Mouse (Mus musculus) lung, embryonic 16.5 days (tissue): ENCODE data around the gene Pcsk7. TPM values are rescaled to one million over a fixed set of nuclear protein-coding genes. Genes with fewer than 3 reads are reported as not detected.

Experiments used
- ATAC-seq: fragments of 200-750 bp; cut with Nextera tagmentation; 2 replicates; pipeline ENCODE4 v1.8.0; 2017; ENCODE audit warnings: low read depth, mild to moderate bottlenecking, moderate library complexity
- H3K27ac ChIP-seq: fragments of 300-500 bp; sonication (generic); 2 replicates; pipeline ENCODE4 v1.5.1; 2014; ENCODE audit warnings: mild to moderate bottlenecking, control low read depth, low read length
- H3K27me3 ChIP-seq: fragments of 300-500 bp; sonication (generic); 2 replicates; pipeline ENCODE4 v1.6.1; 2014; ENCODE audit warnings: low read depth, low read length, mixed read lengths; ENCODE audit not compliant: control insufficient read depth, insufficient read depth
- H3K36me3 ChIP-seq: fragments of 300-500 bp; sonication (generic); 2 replicates; pipeline ENCODE4 v1.6.1; 2014; ENCODE audit warnings: low read length; ENCODE audit not compliant: control insufficient read depth, insufficient read depth
- H3K4me1 ChIP-seq: fragments of 300-500 bp; sonication (generic); replicated peaks from 2 replicates; pipeline ENCODE4 v1.6.1; 2014; ENCODE audit warnings: low read length, mixed read lengths; ENCODE audit not compliant: control insufficient read depth, insufficient read depth
- H3K4me2 ChIP-seq: fragments of 300-500 bp; sonication (generic); 2 replicates; pipeline ENCODE4 v1.6.1; 2014; ENCODE audit warnings: low read depth, low read length, control low read depth
- H3K4me3 ChIP-seq: fragments of 300-500 bp; sonication (generic); 2 replicates; pipeline ENCODE4 v1.5.1; 2014; ENCODE audit warnings: mild to moderate bottlenecking, low read length, control low read depth
- H3K9ac ChIP-seq: fragments of 300-500 bp; sonication (generic); 2 replicates; pipeline ENCODE4 v1.6.1; 2014; ENCODE audit warnings: low read length, control low read depth
- H3K9me3 ChIP-seq: fragments of 300-500 bp; sonication (generic); 2 replicates; pipeline ENCODE4 v1.6.1; 2016; ENCODE audit warnings: low read length; ENCODE audit not compliant: control insufficient read depth
- WGBS: fragments of 180-500 bp; shearing (Covaris S2); extraction: QIAGEN DNeasy Blood & Tissue Kit; methylation state at CpG from one replicate; pipeline ENCODE4 v1.1.7; 2014; 5-methylcytosine and 5-hydroxymethylcytosine counted together
- polyA plus RNA-seq: library from polyadenylated mRNA; unstranded; fragments of >200 nt; fragmentation: Nextera tagmentation; extraction: Ambion mirVana; gene quantifications from 2 replicates; pipeline ENCODE4 v1.2.1, GENCODE M21; 2015

Pcsk7 gene
- polyA plus RNA-seq, 1 experiment from 2014 or later, result 26.6 TPM

GRCm38 (mm10) chr9:45955107-45955963 is 49.0 kb downstream of the Pcsk7 start, which contains the start of gene Sidt2:
TSS of gene Sidt2 (minus strand) at chr9:45955258.
- H3K4me3 ChIP-seq, result peak within 1 kb of the TSS; percentile 83
- WGBS, result under 1% methylated on average over 47 of the region's 48 CpGs
- H3K4me1 ChIP-seq, result peaks cover 17% of the 10 kb centered on the region
- H3K27ac ChIP-seq, result peak within 1 kb of the TSS; percentile 92
- H3K27me3 ChIP-seq, result no peaks in the 10 kb centered on the region
- H3K9me3 ChIP-seq, result no peaks in the 10 kb centered on the region
- H3K9ac ChIP-seq, result peak within 1 kb of the TSS; percentile 88
- ATAC-seq, result peak; percentile 97
- 0 out of 2 replicates have a peak, but pooled peaks cover 6% of the 10 kb centered on the region for H3K36me3 ChIP-seq
- peak within 1 kb of the TSS; percentile 83 for H3K4me2 ChIP-seq

- H3K4me1 ChIP-seq, result peaks cover 17% of the 10 kb centered on the region
- WGBS, result 55% methylated on average over 7 of the region's 7 CpGs
- H3K9me3 ChIP-seq, result no peaks in the 10 kb centered on the region
- H3K9ac ChIP-seq, result no peak overlapping the region
- no peak overlapping the region for H3K4me3 ChIP-seq
- ATAC-seq, result no peak
- H3K27me3 ChIP-seq, result no peaks in the 10 kb centered on the region
- H3K4me2 ChIP-seq, result no peak overlapping the region
- peaks cover 2% of the 10 kb centered on the region; the same call in 1 of the 2 replicates for H3K36me3 ChIP-seq
- H3K27ac ChIP-seq, result no peak overlapping the region
Measured at GRCm38 (mm10) chr9:45958023-45958670, 51.9 kb downstream of the Pcsk7 start.

- Histone ChIP-seq H3K27ac (0 out of 2 replicates have a peak overlapping the region, but pooled peaks have one; percentile 10), H3K4me1 (peaks cover 10% of the 10 kb centered on the region), H3K4me2 (no peak overlapping the region), H3K4me3 (no peak overlapping the region), H3K36me3 (peaks cover 2% of the 10 kb centered on the region; the same call in 1 of the 2 replicates), H3K27me3 (no peaks in the 10 kb centered on the region), H3K9me3 (no peaks in the 10 kb centered on the region), H3K9ac (no peak overlapping the region)
- 53% methylated on average over 4 of the region's 4 CpGs for WGBS
- no peak for ATAC-seq
Measured at GRCm38 (mm10) chr9:45958851-45959250, 52.6 kb downstream of the Pcsk7 start.

GRCm38 (mm10) chr9:45959661-45960060 is 53.4 kb downstream of the Pcsk7 start:
- Histone ChIP-seq H3K4me1 (peaks cover 7% of the 10 kb centered on the region), H3K4me2 (no peak overlapping the region), H3K4me3 (no peak overlapping the region), H3K9me3 (no peaks in the 10 kb centered on the region), H3K27ac (no peak overlapping the region), H3K27me3 (no peaks in the 10 kb centered on the region), H3K36me3 (peaks cover 7% of the 10 kb centered on the region), H3K9ac (no peak overlapping the region)
- 72% methylated on average over 7 of the region's 7 CpGs for WGBS
- no peak for ATAC-seq

- no peak for ATAC-seq
- H3K27ac ChIP-seq, result no peak overlapping the region
- WGBS, result 67% methylated on average over 2 of the region's 2 CpGs
- peaks cover 17% of the 10 kb centered on the region for H3K36me3 ChIP-seq
- H3K9ac ChIP-seq, result no peak overlapping the region
- H3K4me2 ChIP-seq, result no peak overlapping the region
- no peaks in the 10 kb centered on the region; the same call in 1 of the 2 replicates for H3K4me1 ChIP-seq
- H3K4me3 ChIP-seq, result no peak overlapping the region
- H3K9me3 ChIP-seq, result no peaks in the 10 kb centered on the region
- no peaks in the 10 kb centered on the region for H3K27me3 ChIP-seq
Measured at GRCm38 (mm10) chr9:45961855-45962254, 55.6 kb downstream of the Pcsk7 start.

GRCm38 (mm10) chr9:45963577-45963976 is 57.3 kb downstream of the Pcsk7 start:
- Histone ChIP-seq H3K36me3 (peaks cover 23% of the 10 kb centered on the region), H3K9ac (no peak overlapping the region)

GRCm38 (mm10) chr9:45976884-45977283 is 70.6 kb downstream of the Pcsk7 start:
- Histone ChIP-seq H3K27me3 (no peaks in the 10 kb centered on the region), H3K4me2 (no peak overlapping the region), H3K36me3 (peaks cover 27% of the 10 kb centered on the region)

More at GRCm38 (mm10) chr9:45963577-45963976, 57.3 kb downstream of the Pcsk7 start:
- WGBS, result 85% methylated on average over 6 of the region's 6 CpGs
- no peak overlapping the region for H3K4me2 ChIP-seq
- H3K27me3 ChIP-seq, result no peaks in the 10 kb centered on the region
- H3K4me3 ChIP-seq, result no peak overlapping the region
- H3K4me1 ChIP-seq, result no peaks in the 10 kb centered on the region; the same call in 1 of the 2 replicates
- ATAC-seq, result no peak
- no peaks in the 10 kb centered on the region for H3K9me3 ChIP-seq
- no peak overlapping the region for H3K27ac ChIP-seq

More at GRCm38 (mm10) chr9:45976884-45977283, 70.6 kb downstream of the Pcsk7 start:
- Histone ChIP-seq H3K9me3 (no peaks in the 10 kb centered on the region), H3K4me1 (peaks cover 3% of the 10 kb centered on the region; the same call in 1 of the 2 replicates), H3K4me3 (no peak overlapping the region), H3K9ac (no peak overlapping the region), H3K27ac (no peak overlapping the region)
- ATAC-seq, result no peak
- 74% methylated on average over 2 of the region's 2 CpGs for WGBS
